Mouse (Mus musculus) bone marrow macrophage, adult 2 months (primary cell): ENCODE results near the gene Ptprs.

ENCODE experiments used
- CTCF ChIP-seq: IDR thresholded peaks from 2 replicates; pipeline ENCODE4 v1.5.1; 2012; ENCODE audit warnings: low read depth, mild to moderate bottlenecking, low read length, moderate library complexity
- POLR2A ChIP-seq: IDR thresholded peaks from 2 replicates; pipeline ENCODE4 v1.6.1; 2012; ENCODE audit warnings: mild to moderate bottlenecking, low read depth, low read length, borderline replicate concordance

- TF ChIP-seq POLR2A (no peak), CTCF (no peak)
Measured at GRCm38 (mm10) chr17:56457442-56457841, 18.8 kb downstream of the Ptprs start.
